Mouse (Mus musculus) adrenal gland, postnatal 4 days (tissue): ENCODE measurements at regions not wholly inside any gene's neighbourhood (a gene's known extent, or its start where the extent isn't known, plus 50 kb on each side); places are given as distances from the start of the nearest gene placed in this dataset.
A peak's percentile ranks its signal among the peaks of the same experiment; 100 is the strongest.

Experiments
- DNase-seq, 2 experiments: peaks; one replicate each; pipeline ENCODE4 v3.0.0; 2021 to 2022; ENCODE audit warnings: low spot score in 2 of 2, mixed read lengths in 2 of 2

DNA sequence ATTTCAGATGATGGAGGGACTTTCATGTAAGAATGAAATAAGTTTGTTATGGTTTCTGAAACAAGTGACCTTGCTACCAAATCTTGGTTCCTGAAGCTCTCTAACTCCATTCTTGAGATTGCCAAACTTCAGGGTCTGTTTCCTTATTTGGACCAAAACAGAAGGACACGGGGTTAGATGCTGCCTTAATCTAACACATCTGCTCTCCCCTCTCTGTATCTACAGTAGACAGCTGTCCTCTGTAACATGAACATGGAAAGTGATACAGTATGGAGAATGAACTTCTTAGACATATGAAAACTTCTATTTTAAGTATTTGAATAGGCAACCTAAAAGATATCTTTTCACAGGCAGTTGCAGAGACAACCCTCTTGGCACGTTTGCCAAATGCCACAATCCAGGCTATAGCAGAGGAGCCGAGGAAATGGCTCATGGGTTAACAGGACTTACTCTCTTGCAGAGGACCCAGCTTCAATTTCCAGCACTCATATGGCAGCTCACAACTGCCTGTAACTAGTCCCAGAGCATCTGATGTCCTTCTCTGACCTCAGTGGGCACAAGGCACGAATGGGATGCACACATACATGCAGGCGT is 171.4 kb downstream of the Ndfip2 start:
- no peak for DNase-seq

DNA sequence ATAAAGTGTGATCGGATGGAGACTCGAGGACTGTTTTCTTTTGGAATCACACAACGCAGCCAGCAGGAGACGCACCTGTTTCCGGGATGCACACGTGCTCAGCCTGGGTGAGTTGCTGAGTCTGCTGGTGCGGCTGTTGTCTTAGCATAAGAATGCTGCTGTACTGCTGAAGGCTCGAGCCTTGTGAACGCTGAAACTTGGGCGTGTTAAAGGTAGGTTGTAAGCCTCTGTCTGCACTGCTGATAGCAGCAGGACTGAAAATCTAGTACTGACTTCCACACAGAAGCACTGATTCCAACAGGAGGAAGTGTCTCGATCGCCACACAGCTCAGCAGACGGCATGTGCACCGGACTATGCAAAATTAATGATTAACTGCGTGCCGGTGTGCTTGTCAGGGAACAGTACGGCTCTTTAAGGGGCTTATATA is 169.1 kb downstream of the Ndfip2 start:
- DNase-seq, result no peak

DNA sequence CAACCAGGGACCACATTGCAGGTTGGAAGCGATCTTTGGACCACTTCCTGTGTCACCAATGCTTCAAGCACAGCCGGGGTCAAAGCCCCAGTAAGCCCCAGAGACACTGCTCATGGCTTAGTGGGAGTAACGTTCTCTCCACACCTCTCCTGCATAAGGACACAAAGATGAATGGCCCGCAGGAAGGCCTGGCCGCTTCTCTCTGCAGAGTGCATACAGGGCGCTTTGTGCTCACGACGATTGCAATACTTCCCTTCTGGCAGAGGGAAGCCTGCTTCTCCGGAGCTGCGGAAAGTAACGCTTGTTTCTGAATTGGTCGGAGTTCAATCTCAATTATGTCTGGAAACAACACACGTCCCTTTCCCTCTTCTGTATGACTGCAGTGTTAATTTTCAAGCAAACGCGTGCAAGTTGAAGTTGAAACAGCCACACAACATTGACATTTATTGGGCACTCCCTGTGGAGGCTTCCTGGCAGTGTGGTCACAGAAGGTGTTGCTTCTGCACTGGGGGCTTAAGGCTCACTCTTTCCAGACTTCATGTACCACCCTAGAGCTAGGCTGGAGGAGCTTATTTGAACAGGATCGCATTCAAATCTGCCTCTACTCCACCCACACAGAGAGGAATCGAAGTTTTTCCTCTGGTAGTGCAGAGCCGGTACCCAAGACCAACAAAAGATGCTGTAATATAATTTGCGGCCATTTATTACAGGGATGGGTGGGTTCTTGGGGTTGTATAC is 168.4 kb downstream of the Ndfip2 start:
- DNase-seq, result no peak

DNA sequence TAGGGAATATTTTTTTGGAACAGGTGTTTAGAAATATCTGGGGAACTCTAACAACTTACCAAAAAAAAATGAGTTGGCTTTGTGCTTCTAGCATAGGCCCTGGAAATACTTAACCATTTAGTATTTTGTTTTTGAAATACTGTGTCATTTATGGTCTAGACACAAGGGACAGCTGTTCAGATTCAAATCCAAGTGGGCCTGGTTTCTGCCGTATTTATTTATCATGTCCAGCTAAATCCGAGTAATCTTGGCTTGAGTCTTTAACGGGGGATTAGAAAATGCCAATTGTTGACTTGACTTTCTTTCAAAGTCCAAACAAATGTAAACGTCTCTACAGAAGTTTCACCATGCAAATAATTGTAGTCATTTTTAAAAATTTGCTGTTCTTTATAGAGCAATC is 159.6 kb downstream of the Ndfip2 start:
- DNase-seq, result no peak

DNA sequence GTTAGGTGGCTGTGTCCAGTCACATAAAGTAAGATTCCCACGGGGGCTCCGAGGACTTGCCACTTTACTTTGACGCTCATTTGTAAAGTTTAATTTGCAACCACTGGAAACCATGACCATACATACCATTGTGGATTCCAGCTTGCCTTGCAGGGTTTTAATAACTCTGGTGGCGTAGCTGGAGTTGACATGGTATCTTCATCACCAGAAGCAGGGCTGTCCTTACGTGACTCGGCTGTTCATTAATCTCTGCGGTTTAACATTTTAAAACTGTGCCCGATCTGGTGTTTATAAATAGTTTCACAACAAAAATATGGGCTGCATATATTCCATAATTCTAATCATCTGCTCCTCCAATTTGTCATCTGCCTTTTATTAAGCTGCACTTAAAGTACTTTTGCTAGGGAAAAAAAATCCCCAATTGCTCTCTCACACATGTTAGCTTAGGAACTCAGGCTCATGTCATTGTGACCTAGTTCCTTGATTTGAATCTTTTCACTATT is 159.1 kb downstream of the Ndfip2 start:
- no peak for DNase-seq

DNA sequence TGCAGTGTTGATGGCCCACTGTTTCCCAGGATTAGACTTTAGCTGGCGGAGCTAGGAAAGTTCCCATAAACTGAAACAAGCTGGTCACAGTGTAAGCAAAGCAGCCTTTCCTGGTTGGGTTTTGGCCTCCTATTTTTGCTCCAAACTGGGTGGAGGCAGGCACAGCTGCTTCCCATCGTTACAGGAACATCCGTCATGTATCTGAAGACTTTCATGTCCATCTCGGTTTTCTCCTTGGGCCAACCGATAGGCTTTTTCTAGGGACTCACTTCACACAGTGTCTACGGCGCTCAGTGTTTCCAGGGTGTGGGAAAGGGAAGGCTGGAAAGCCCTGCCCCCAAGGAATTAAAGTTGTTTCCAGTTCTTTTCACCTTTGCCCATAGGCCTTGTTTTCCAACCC is 158.6 kb downstream of the Ndfip2 start:
- no peak for DNase-seq

DNA sequence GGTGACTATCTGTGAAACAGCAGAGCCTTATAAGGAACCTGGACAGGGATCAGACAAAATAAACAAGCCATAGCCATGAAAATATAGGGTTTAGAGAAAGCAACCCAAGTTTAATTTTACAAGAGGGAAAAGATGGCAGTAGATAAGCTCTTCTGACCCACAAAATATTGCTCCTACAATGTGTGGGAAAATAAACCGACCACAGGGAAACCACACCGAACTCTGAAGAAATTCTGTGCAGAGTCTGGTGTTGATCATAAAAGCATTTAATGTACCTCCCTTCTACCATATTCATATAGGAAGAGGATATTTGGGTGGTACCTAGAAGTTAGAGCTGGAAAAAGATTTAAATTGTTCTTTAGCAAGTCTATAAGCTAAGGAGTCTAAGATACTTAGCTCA is 146.3 kb downstream of the Ndfip2 start:
- no peak for DNase-seq

DNA sequence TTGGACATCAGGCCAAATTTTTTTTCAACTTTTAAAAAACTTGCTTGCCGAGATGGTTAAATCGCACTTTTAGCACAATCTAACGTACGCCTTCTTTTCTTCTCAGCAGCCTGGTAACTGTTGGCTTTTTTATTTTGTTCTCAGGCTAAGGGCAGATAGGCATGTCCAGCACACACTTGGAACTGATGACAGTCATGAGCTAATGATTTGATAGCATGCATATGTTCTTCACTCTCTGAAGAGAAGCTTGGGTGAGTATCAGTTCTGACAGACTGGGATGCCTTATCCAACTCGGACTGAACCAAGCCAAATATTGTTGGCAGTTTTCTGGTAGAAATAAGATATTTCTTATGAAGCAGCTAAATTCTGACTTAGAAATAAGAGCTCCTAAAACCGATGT is 145.9 kb downstream of the Ndfip2 start:
- no peak for DNase-seq

DNA sequence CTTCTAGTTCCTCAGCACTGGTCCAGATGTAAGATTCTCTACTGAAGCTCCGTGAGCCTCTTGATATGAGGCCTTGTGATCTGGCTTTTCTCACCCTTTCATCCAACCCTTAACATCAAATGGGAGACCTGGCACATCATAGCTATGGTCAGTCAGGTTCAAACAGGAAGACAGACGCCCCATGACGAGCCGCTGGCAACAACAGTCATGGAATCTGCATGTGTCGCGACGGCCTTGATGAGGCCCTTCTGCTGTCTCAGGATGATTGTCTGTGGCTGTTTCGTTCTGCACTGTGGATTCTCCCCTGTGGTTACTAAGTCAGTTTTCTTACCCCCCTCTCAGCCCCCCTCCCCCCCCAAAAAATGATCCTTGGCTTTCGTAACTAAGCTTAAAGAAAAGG is 144.9 kb downstream of the Ndfip2 start:
- no peak for DNase-seq

DNA sequence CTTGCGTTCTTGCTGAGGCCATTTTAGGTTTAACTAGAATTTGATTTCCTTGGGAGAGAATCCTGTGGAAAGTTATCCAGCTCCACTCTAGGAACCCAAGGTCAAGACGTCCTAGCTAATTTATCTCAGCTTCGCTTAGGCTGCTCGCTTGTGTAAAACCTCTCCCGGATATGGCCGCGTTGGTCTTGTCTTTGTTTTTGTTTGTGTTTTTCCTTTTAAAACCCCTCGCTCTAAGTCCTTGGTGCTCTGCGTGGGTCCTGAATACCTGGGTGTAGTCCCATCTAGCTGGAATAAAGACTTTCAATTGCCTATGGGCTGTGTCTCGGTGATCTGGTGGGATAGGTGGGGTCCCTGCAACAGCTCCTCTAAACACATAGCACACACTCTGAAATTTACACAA is 144.2 kb downstream of the Ndfip2 start:
- no peak for DNase-seq

DNA sequence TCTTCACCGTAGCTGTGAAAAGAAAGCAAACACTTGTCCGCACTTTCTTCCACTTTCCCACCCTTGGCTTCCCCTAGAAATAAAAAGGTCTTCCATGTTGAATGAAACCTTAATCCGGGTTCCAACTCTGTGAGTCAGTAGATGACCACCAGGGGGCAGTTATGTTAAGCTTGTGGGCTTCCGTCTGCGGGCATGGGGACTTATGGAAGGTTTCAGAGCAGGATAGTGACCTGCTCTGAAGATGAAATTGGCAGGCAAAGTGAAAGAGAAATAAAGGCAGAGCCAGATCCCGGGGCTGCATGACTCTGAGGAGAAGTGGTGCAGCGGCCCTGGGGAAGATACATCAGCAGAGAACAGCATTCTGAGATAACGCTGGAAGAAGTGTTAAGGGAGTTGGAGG is 139.1 kb downstream of the Ndfip2 start:
- peak; percentile 33 to 61 for DNase-seq

DNA sequence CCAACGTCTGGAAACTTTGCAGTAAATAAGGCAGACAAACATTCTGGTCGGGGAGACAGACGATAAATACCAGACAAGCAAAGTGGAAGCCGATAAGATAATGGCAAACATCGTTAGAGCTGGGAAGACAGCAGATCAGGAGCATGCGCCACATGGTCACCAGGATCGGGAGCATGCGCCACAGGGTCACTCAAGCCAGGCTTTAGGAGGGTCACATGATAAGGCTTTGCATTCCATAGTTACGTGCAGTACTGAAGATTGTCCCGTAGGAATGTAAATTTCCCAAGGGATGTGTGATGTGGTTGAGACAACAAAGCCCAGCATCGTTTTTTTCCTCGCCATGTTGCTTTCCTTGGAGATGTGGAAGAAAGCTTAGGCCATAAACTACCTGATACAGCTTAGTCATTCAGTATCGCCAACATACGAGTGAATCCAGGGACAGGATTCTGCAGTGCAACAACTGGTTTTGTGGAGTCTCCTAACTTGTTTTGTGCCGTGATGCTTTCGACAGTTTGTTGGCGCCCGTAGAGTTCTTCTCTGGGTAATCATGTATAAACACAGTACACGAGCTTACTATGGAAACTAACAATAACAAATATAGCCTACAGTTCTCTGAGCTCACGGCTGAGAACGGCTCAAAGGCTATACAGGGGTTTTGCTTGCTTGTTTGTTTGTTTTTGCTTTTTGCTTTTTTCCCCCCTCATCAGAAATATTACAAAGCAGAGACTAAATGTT is 133.9 kb downstream of the Ndfip2 start:
- no peak for DNase-seq

DNA sequence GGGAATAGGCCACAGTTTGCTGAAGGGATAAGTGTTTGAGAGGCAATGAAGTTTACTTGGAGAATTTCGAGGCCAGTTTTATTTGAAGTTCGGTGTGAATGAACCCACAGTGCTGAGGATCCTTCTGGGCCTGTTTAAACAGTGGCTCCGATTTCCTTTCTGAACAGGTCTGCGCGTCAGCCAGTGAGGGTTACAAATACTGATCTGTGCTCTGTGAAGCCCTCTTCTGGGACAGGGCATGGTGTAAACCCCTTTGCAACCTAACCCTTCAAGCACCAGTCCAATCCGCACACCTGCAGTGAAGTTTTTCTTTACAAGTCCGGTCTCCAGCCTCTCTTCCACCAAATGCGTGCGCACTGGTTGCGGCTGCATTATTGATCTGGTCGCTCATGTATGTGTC is 133.1 kb downstream of the Ndfip2 start:
- no peak for DNase-seq

DNA sequence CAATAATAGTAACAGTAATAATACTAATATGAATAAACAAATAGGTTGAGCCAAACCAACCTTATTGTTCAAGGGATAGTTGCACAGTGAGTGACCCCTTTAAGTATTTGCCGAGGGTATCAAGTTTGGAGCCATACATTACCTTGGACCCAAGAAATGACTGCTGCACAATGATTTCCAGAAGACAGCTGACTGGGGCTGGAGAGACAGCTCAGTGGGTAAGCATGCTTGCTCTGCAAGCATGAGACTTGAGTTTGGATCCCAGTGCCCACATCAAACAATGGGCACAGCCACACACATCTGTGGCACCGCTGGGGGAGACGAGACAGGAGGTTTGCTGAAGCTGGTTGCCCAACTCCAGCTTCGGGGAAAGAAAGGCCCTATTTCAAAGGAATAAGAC is 126.7 kb downstream of the Ndfip2 start:
- DNase-seq, result no peak

DNA sequence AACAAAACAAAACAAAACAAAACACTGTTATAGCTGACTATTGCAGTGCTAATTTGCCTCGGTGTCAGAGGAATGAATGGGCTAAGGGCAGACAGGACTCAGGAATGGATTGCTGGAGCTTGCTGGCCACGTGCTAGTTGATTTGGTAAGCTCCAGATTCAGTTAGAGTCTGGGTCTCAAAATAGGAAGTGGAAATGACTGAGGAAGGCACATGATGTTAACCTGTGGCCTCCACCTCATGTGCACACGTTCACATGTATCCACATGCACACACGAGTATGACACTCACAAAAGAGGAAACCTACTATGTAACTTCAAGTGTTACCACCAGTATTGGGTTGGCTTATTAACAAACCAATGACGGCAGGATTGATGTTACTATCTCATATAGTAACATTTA is 125.0 kb downstream of the Ndfip2 start:
- no peak for DNase-seq

DNA sequence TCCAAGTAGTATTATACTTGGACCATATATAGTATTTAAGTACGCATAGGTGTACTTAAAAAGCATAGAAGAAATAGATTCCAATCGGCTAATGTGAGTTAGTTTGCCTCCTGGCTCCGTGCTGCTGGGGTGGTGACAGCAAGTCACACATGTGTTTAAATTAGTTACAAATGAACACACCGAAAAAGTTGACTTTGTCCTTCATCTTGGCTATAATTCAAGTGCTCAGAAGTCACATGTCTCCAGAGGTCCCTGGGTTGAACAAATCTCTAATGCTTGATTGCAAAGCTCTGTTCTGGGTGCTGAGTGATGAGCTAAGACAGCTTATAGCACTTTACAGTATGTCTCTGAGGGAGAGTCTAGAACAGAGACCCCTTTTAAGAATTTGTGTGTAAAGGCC is 121.7 kb downstream of the Ndfip2 start:
- no peak for DNase-seq

DNA sequence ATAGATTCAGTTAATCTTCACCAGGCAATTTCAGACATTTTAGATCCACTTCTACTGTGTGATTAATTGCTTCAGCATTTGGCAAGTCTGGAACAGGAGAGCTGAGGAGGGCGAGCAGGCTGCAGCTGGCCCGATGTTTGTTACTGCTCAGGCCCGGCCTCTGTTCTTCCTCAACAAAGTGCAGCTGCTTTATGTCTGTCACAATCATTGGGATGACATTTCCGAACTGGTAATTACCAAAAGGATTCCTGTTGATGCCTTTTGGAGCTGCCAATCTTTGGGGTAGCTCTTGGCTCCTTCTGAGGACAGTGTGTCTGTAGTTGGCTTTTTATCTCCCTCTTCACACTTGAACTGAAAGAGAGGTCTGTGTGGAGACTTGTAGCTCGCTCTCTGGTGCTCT is 119.4 kb downstream of the Ndfip2 start:
- no peak for DNase-seq

DNA sequence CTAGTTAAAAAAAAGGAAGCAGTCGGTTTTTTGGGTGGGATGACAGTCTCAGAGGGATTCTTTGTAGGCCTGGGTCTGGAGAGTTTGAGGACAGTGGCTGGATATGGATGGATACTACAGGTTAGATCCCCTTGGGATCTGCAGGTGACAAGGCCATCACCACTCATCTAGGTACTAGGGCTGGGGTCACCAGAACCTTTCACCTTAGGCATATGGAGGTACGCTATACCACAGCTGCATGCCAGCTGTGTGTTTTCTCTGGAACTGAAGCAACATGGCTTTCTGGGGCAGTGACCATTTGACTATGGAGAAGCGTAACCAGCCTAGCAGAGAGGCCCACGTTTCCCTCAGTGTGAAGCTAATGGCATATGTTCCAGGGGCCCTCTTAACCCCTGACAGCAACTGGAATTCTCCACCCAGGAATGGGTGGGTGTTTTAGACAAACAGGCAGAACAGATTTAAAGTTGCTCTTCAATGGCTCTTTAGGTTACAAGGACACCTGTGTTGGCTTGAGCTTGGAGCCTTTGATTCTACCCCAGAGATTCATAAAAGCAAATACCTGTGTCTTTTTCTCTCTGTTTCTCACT is 118.8 kb downstream of the Ndfip2 start:
- DNase-seq, result no peak

DNA sequence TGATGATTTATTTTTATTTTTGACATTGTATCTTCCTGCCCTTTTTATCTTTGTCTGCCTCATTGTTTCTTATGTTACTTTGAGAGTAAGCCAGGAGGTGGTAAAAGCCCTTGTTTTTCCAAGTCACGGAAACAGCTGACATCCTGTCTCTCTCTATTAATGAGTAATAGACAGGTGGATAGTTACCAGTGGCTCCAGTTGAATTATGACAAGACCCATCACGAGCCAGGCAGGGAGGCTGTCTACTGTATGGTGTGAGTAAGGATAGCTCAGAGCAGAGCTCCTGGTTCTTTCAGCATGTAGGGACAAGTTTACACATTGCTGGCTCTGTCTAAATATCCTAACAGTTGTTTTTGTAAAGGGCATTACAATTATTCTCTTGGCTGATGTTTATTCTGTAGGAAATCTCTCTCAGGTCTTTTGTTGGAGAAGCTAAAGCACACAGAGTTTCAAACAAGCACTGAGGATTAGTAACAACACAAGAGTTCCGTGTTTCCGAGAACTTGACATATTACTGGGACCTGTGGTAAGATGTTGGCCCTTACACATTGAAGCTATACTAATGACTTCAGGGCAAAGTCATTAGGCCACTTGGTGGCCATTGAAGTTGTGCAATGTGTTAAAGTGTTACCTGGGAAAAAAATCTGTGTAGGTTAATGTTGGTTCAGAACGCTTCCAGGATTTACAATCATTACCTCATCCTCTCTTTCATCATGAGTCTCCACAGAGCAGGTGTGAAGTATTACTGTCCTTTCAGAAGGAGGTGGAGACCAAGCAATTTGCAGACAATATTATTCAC is 111.5 kb downstream of the Ndfip2 start:
- no peak for DNase-seq

DNA sequence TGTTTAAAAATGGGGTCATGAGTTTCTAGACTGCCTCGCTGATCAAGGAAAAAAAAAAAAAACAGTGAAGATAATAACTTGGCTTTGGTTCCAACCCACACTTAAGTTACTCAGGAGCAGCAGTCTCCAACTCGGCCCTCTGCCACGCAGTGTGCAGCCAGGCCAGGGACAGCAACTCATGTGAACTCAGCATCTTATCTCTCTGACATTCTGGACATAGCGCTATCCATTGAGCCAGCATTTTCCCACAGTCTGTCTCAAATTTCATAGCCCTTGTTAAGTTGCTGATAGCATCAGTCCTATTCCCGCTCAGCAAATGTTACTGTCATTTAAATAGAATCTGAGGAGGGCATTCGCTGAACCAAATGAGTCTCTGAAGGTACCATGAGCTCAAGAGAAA is 102.2 kb downstream of the Ndfip2 start:
- no peak for DNase-seq

DNA sequence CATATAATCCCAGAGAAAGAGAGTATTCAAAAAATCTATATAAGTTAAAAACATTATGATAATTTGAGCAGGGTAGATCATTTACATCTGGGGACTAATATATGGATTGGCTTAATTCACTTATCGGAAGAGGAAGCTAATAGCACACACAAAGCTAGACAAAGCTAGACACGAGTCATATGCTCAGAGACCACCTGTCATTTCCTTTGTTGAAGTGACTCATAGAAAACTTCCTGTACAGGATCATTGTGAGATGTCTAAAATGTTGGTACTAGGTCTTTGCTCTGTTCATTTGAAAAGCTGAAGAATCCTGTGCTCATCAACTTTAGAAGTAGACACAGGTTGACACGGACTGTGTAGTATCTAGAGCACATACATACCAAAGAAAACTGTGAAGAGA is 101.5 kb downstream of the Ndfip2 start:
- no peak for DNase-seq
